Mouse (Mus musculus) limb, embryonic 13.5 days (tissue): ENCODE measurements around the gene Limch1. TPM values are rescaled to one million over a fixed set of nuclear protein-coding genes. Genes with fewer than 3 reads are reported as not detected.
A peak's percentile ranks its signal among the peaks of the same experiment; 100 is the strongest.

ENCODE experiments used
- ATAC-seq: fragments of 200-750 bp; cut with Nextera tagmentation; 2 replicates; pipeline ENCODE4 v1.8.0; 2017; ENCODE audit warnings: low read depth, moderate number of reproducible peaks, moderate TSS enrichment; ENCODE audit not compliant: low FRiP score
- H3K27ac ChIP-seq: fragments of 300-500 bp; sonication (generic); 2 replicates; pipeline ENCODE4 v1.5.1; 2015; ENCODE audit warnings: inconsistent platforms, mild to moderate bottlenecking, moderate library complexity
- H3K27me3 ChIP-seq: fragments of 300-500 bp; sonication (generic); 2 replicates; pipeline ENCODE4 v1.6.1; 2015; ENCODE audit warnings: mild to moderate bottlenecking, inconsistent platforms
- H3K36me3 ChIP-seq: fragments of 300-500 bp; sonication (generic); 2 replicates; pipeline ENCODE4 v1.6.1; 2015; ENCODE audit warnings: inconsistent platforms, mild to moderate bottlenecking, moderate library complexity
- H3K4me1 ChIP-seq: fragments of 300-500 bp; sonication (generic); 2 replicates; pipeline ENCODE4 v1.6.1; 2015; ENCODE audit warnings: inconsistent platforms
- H3K4me2 ChIP-seq: fragments of 300-500 bp; sonication (generic); replicated peaks from 2 replicates; pipeline ENCODE4 v1.6.1; 2015; ENCODE audit warnings: inconsistent platforms, mild to moderate bottlenecking, moderate library complexity
- H3K4me3 ChIP-seq: fragments of 300-500 bp; sonication (generic); 2 replicates; pipeline ENCODE4 v1.5.1; 2015; ENCODE audit warnings: moderate library complexity, mild to moderate bottlenecking, inconsistent platforms
- H3K9ac ChIP-seq: fragments of 300-500 bp; sonication (generic); 2 replicates; pipeline ENCODE4 v1.6.1; 2015; ENCODE audit warnings: mild to moderate bottlenecking, inconsistent platforms
- H3K9me3 ChIP-seq: fragments of 300-500 bp; sonication (generic); 2 replicates; pipeline ENCODE4 v1.6.1; 2016; ENCODE audit warnings: inconsistent platforms
- WGBS: fragments of 180-500 bp; shearing (Covaris S2); methylation state at CpG from one replicate; pipeline ENCODE4 v1.1.7; 2015; 5-methylcytosine and 5-hydroxymethylcytosine counted together
- polyA plus RNA-seq: library from polyadenylated mRNA; unstranded; fragments of >200 nt; fragmentation: Nextera tagmentation; extraction: Ambion mirVana; gene quantifications from 2 replicates; pipeline ENCODE4 v1.2.1, GENCODE M21; 2015

Gene Limch1
- polyA plus RNA-seq, 1 experiment from 2014 or later: 82.0 TPM

- Histone ChIP-seq H3K9me3 (no peaks in the 10 kb centered on the region), H3K4me3 (no peak overlapping the region), H3K36me3 (no peaks in the 10 kb centered on the region), H3K4me2 (no peak overlapping the region), H3K9ac (no peak overlapping the region), H3K27ac (no peak overlapping the region), H3K27me3 (no peaks in the 10 kb centered on the region), H3K4me1 (peaks cover 48% of the 10 kb centered on the region)
- WGBS: 22% methylated on average over 4 of the region's 4 CpGs
- no peak for ATAC-seq
These were observed 23.4 kb downstream of the Limch1 start for GRCm38 (mm10) chr5:66769070-66769469.

DNA sequence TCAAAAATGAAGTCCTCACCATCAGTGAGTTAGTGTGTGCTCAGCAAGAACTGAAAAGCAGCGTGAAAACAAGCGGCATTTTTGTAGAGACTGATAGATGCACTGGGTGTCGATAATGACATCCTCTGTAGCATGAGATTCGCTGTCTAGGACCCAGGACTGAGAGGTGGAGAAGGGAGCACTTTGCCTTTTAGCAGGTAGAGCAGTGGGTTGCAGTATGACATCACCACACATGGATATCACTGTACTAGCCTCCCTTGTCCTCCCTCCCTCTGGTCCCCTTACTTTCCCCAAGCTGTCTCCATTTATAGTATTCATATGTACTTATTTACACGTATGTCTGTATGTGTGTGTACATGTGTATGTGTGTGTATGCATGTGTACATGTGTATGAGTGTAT lies 23.9 kb downstream of the Limch1 start:
- WGBS: 85% methylated on average over 5 of the region's 5 CpGs
- H3K4me2 ChIP-seq: no peak overlapping the region
- no peaks in the 10 kb centered on the region for H3K9me3 ChIP-seq
- H3K9ac ChIP-seq: no peak overlapping the region
- no peaks in the 10 kb centered on the region for H3K36me3 ChIP-seq
- ATAC-seq: no peak
- no peak overlapping the region for H3K4me3 ChIP-seq
- no peak overlapping the region for H3K27ac ChIP-seq
- H3K27me3 ChIP-seq: no peaks in the 10 kb centered on the region
- peaks cover 50% of the 10 kb centered on the region for H3K4me1 ChIP-seq

- H3K27ac ChIP-seq: no peak overlapping the region
- H3K4me1 ChIP-seq: peaks cover 24% of the 10 kb centered on the region
- no peaks in the 10 kb centered on the region for H3K36me3 ChIP-seq
- no peak overlapping the region for H3K9ac ChIP-seq
- no peak for ATAC-seq
- no peaks in the 10 kb centered on the region for H3K27me3 ChIP-seq
- H3K4me2 ChIP-seq: no peak overlapping the region
- WGBS: 58% methylated on average over 10 of the region's 10 CpGs
- H3K9me3 ChIP-seq: no peaks in the 10 kb centered on the region
- no peak overlapping the region for H3K4me3 ChIP-seq
These were observed 32.5 kb downstream of the Limch1 start for GRCm38 (mm10) chr5:66777999-66778710.

DNA sequence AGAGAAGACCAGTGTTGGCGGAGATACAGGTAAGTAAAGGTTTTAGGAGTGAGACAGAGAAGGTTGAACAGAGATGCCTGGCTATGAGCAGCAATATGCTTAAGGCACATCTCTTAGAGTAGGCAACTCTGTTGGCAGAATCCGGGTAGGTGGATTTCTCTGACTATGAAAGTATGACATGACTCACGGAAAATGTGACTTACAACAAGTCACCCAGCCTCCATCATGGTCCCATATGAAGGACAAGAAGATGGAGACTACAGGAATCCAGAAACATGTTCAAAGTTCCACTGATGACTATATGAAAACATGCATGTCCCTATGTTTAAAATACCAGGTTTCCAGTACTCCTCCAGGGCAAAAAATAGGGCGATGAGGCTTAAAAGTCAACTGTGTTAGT lies 34.7 kb downstream of the Limch1 start:
- ATAC-seq: no peak
- H3K9ac ChIP-seq: no peak overlapping the region
- H3K4me1 ChIP-seq: peaks cover 13% of the 10 kb centered on the region
- H3K27ac ChIP-seq: no peak overlapping the region
- no peak overlapping the region for H3K4me3 ChIP-seq
- H3K36me3 ChIP-seq: no peaks in the 10 kb centered on the region
- 97% methylated on average over 4 of the region's 4 CpGs for WGBS
- H3K9me3 ChIP-seq: no peaks in the 10 kb centered on the region
- H3K4me2 ChIP-seq: no peak overlapping the region
- H3K27me3 ChIP-seq: no peaks in the 10 kb centered on the region

DNA sequence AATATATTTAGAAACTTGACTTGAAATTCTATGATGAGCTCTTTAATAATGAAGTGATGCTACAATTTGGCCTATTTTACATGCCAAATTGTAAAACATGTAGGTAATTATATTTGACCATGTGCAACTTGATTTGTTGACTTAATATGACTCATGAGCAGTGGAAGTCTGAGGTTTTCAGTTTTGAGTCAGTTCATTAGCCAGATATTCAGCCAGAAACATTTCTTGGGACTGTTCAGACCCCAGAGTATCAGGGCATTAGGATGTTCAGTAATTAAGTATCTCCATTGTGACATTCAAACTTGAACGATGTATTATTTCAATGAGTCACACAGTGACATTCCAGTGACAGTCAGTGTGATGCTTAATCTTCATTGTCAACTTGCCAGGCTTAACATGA lies 35.9 kb downstream of the Limch1 start:
- no peak overlapping the region for H3K27ac ChIP-seq
- no peak overlapping the region for H3K4me3 ChIP-seq
- ATAC-seq: no peak
- peaks cover 16% of the 10 kb centered on the region for H3K4me1 ChIP-seq
- no peak overlapping the region for H3K9ac ChIP-seq
- H3K9me3 ChIP-seq: no peaks in the 10 kb centered on the region
- no peaks in the 10 kb centered on the region for H3K27me3 ChIP-seq
- no peak overlapping the region for H3K4me2 ChIP-seq
- 89% methylated on average over 1 of the region's 1 CpGs for WGBS
- H3K36me3 ChIP-seq: no peaks in the 10 kb centered on the region

DNA sequence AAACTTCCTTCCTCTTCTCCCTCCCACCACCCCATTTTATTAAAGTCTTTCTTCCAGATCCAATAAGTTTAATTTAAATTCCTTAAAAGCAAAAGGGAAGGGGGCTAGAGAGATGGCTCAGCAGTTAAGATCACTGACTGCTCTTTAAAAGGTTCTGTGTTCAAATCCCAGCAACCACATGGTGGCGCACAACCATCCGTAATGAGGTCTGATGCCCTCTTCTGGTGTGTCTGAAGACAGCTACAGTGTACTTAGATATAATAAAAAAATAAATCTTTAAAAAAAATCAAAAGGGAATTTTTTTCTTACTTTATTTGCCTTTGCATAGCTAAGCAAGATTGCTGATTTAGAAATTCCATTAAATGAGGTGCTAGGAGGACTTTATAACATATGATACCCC lies 37.2 kb downstream of the Limch1 start:
- no peaks in the 10 kb centered on the region for H3K36me3 ChIP-seq
- peaks cover 17% of the 10 kb centered on the region; the same call in 1 of the 2 replicates for H3K4me1 ChIP-seq
- H3K27me3 ChIP-seq: no peaks in the 10 kb centered on the region
- no peak overlapping the region for H3K27ac ChIP-seq
- no peak overlapping the region for H3K9ac ChIP-seq
- no peaks in the 10 kb centered on the region for H3K9me3 ChIP-seq
- no peak overlapping the region for H3K4me2 ChIP-seq
- no peak overlapping the region for H3K4me3 ChIP-seq
- WGBS: 94% methylated on average over 2 of the region's 2 CpGs
- no peak for ATAC-seq

DNA sequence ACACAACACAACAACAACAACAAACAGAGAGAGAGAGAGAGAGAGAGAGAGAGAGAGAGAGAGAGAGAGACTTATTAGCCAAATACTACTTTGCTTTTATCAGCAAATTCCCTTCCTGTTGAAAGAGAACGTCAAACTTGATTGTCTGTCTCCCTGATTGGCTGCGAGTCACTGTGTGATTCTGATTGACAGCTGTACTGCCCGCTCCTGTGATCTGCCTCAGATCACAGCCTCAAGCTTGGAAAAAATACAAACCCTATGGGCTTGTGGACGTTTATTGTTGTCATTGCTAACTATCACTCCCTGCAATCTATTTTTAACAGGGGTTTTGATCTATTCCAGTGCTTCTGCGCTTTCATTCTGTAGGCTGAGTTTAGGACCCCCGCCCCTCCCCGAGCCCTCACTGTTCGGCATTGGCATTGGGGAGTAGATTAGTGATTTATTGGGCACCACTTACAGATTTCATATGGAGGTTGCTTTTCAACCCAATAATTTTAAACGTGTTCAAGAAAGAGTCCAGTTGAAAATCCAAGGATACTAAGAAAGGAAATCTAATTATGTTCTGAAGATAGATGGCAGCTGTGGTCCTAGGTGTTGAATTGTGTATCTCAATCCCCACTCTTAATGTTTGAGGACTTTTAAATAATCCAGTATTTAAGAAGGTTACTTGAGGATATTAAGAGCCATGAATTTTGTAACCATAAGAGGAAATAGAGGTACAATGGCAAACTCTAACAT lies 39.2 kb downstream of the Limch1 start:
- no peaks in the 10 kb centered on the region for H3K36me3 ChIP-seq
- H3K4me1 ChIP-seq: peaks cover 20% of the 10 kb centered on the region; the same call in 1 of the 2 replicates
- H3K27me3 ChIP-seq: no peaks in the 10 kb centered on the region
- ATAC-seq: no peak
- H3K27ac ChIP-seq: no peak overlapping the region
- H3K9ac ChIP-seq: no peak overlapping the region
- H3K4me3 ChIP-seq: no peak overlapping the region
- WGBS: 58% methylated on average over 9 of the region's 9 CpGs
- no peaks in the 10 kb centered on the region for H3K9me3 ChIP-seq
- no peak overlapping the region for H3K4me2 ChIP-seq

DNA sequence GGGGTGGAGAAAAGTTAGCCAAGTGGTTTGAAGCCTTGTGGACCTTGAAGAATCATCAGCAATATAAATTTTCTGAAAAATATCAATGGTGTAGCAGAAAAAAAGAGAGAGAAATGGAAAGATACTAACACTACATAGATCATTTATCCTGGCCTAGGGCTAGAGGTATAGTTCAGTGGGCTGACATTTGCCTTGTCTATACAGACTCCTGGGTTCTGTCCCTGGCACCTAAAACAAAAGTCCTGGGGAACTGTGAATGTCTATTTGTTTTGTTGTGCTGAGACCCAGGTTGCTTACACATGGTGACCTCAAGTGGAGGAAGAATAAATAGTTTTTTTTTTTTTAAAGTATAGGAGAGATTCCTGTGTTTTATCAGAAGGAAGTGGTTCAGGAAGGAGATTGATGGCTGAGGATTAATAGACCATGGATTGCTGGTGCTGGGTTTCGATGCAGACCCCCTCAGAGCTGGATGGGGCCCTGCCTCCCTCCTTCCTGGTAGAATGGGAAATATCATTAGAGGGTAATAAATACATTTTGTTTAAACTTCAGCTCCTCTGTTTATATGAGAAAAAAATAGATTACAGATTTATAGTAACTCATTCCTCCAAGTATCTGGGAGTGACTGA lies 40.5 kb downstream of the Limch1 start:
- Histone ChIP-seq H3K4me1 (peaks cover 26% of the 10 kb centered on the region), H3K27ac (no peak overlapping the region), H3K4me3 (no peak overlapping the region), H3K4me2 (no peak overlapping the region), H3K9me3 (no peaks in the 10 kb centered on the region), H3K36me3 (no peaks in the 10 kb centered on the region), H3K27me3 (no peaks in the 10 kb centered on the region), H3K9ac (no peak overlapping the region)
- 21% methylated on average over 1 of the region's 1 CpGs for WGBS
- ATAC-seq: no peak

- H3K9me3 ChIP-seq: no peaks in the 10 kb centered on the region
- no peak overlapping the region for H3K4me3 ChIP-seq
- no peak overlapping the region for H3K9ac ChIP-seq
- no peak overlapping the region for H3K4me2 ChIP-seq
- 37% methylated on average over 8 of the region's 8 CpGs for WGBS
- no peak; the same call in 1 of the 2 replicates for ATAC-seq
- no peaks in the 10 kb centered on the region for H3K36me3 ChIP-seq
- H3K27ac ChIP-seq: no peak overlapping the region
- no peaks in the 10 kb centered on the region for H3K27me3 ChIP-seq
- peaks cover 32% of the 10 kb centered on the region for H3K4me1 ChIP-seq
These were observed 41.0 kb downstream of the Limch1 start for GRCm38 (mm10) chr5:66786621-66787061.

GRCm38 (mm10) chr5:66789041-66789440 lies 43.4 kb downstream of the Limch1 start:
- no peak for ATAC-seq
- H3K4me1 ChIP-seq: peaks cover 46% of the 10 kb centered on the region
- WGBS: 74% methylated on average over 3 of the region's 3 CpGs

DNA sequence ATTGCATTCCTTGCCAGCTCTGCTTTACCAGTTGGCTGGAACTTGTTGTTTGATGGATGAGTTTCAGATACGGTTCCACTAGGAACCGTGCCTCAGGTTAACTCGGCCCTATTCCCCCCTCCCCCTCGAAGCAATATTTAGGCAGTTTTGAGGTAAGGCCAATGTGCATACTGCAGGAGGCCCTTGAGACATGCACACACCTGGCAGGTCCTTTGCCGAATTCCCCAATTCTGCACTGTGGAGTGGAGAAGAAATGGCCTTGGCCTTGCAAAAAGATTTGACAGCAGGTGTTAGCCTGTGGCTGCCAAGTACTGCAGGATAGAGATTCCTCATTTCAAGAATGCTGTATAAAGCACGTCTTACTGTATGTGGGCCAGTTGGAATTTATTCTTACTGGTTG lies 45.5 kb downstream of the Limch1 start:
- Histone ChIP-seq H3K9me3 (no peaks in the 10 kb centered on the region), H3K27ac (no peak overlapping the region), H3K9ac (no peak overlapping the region), H3K27me3 (no peaks in the 10 kb centered on the region), H3K36me3 (no peaks in the 10 kb centered on the region), H3K4me3 (no peak overlapping the region), H3K4me2 (no peak overlapping the region), H3K4me1 (peaks cover 37% of the 10 kb centered on the region)
- 0 out of 2 replicates have a peak, but pooled peaks have one; percentile 26 for ATAC-seq
- 59% methylated on average over 6 of the region's 6 CpGs for WGBS

More at GRCm38 (mm10) chr5:66789041-66789440, 43.4 kb downstream of the Limch1 start:
- Histone ChIP-seq H3K27me3 (no peaks in the 10 kb centered on the region), H3K27ac (no peak overlapping the region), H3K9me3 (no peaks in the 10 kb centered on the region), H3K4me3 (no peak overlapping the region), H3K9ac (no peak overlapping the region), H3K4me2 (no peak overlapping the region), H3K36me3 (no peaks in the 10 kb centered on the region)

- peak; percentile 82; the same call in 1 of the 2 replicates for ATAC-seq
- H3K4me3 ChIP-seq: no peak overlapping the region
- H3K36me3 ChIP-seq: no peaks in the 10 kb centered on the region
- H3K27ac ChIP-seq: peak overlapping the region; percentile 58; the same call in 1 of the 2 replicates
- WGBS: 52% methylated on average over 3 of the region's 3 CpGs
- H3K4me1 ChIP-seq: peaks cover 36% of the 10 kb centered on the region
- no peak overlapping the region for H3K4me2 ChIP-seq
- no peak overlapping the region for H3K9ac ChIP-seq
- no peaks in the 10 kb centered on the region for H3K9me3 ChIP-seq
- no peaks in the 10 kb centered on the region for H3K27me3 ChIP-seq
These were observed 47.6 kb downstream of the Limch1 start for GRCm38 (mm10) chr5:66793251-66793650.
